Mouse (Mus musculus): ENCODE data around the gene Lrch1. TPM values are rescaled to one million over a fixed set of nuclear protein-coding genes. Genes with fewer than 3 reads are reported as not detected.

The Lrch1 gene
- polyA plus RNA-seq, 1 experiment: 6.5 TPM

GRCm38 (mm10) chr14:74904442-74904841 is 43.2 kb downstream of the Lrch1 start:
- 74% methylated on average over 5 of the region's 5 CpGs for WGBS
- DNase-seq (ENCODE audit: low read depth, low spot score): no peak

- DNase-seq (ENCODE audit: low read depth, low spot score): no peak
- 18% methylated on average over 4 of the region's 4 CpGs for WGBS
Observed at GRCm38 (mm10) chr14:74903047-74903446, 44.6 kb downstream of the Lrch1 start.

GRCm38 (mm10) chr14:74900705-74901369 is 46.8 kb downstream of the Lrch1 start:
- 78% methylated on average over 8 of the region's 8 CpGs for WGBS

GRCm38 (mm10) chr14:74899953-74900704 is 47.5 kb downstream of the Lrch1 start:
- DNase-seq (ENCODE audit: low read depth, low spot score): no peak

More at GRCm38 (mm10) chr14:74900705-74901369, 46.8 kb downstream of the Lrch1 start:
- no peak for DNase-seq (ENCODE audit: low read depth, low spot score)

GRCm38 (mm10) chr14:74898939-74899338 is 48.7 kb downstream of the Lrch1 start:
- WGBS: 84% methylated on average over 5 of the region's 5 CpGs
- no peak for DNase-seq (ENCODE audit: low read depth, low spot score)

More at GRCm38 (mm10) chr14:74899953-74900704, 47.5 kb downstream of the Lrch1 start:
- WGBS: 40% methylated on average over 13 of the region's 13 CpGs

GRCm38 (mm10) chr14:74893693-74894092 is 54.0 kb downstream of the Lrch1 start:
- DNase-seq (ENCODE audit: low read depth, low spot score): no peak
- WGBS: 84% methylated on average over 6 of the region's 6 CpGs

GRCm38 (mm10) chr14:74893085-74893648 is 54.5 kb downstream of the Lrch1 start:
- no peak for DNase-seq (ENCODE audit: low read depth, low spot score)
- 75% methylated on average over 3 of the region's 3 CpGs for WGBS

- 91% methylated on average over 2 of the region's 2 CpGs for WGBS
- DNase-seq (ENCODE audit: low read depth, low spot score): no peak
Observed at GRCm38 (mm10) chr14:74889304-74889703, 58.4 kb downstream of the Lrch1 start.

- 100% methylated on average over 1 of the region's 1 CpGs for WGBS
- no peak for DNase-seq (ENCODE audit: low read depth, low spot score)
Observed at GRCm38 (mm10) chr14:74888103-74888502, 59.6 kb downstream of the Lrch1 start.

- no peak for DNase-seq (ENCODE audit: low read depth, low spot score)
- 41% methylated on average over 5 of the region's 5 CpGs for WGBS
Observed at GRCm38 (mm10) chr14:74886453-74886852, 61.2 kb downstream of the Lrch1 start.

GRCm38 (mm10) chr14:74884920-74885319 is 62.8 kb downstream of the Lrch1 start:
- WGBS: 84% methylated on average over 7 of the region's 7 CpGs
- DNase-seq (ENCODE audit: low read depth, low spot score): no peak

GRCm38 (mm10) chr14:74884024-74884680 is 63.5 kb downstream of the Lrch1 start:
- DNase-seq (ENCODE audit: low read depth, low spot score): no peak
- WGBS: 8% methylated on average over 13 of the region's 13 CpGs

GRCm38 (mm10) chr14:74883204-74883603 is 64.5 kb downstream of the Lrch1 start:
- WGBS: 84% methylated on average over 11 of the region's 11 CpGs
- no peak for DNase-seq (ENCODE audit: low read depth, low spot score)

- WGBS: 80% methylated on average over 3 of the region's 3 CpGs
- DNase-seq (ENCODE audit: low read depth, low spot score): no peak
Observed at GRCm38 (mm10) chr14:74882754-74883153, 64.9 kb downstream of the Lrch1 start.

- WGBS: 75% methylated on average over 10 of the region's 10 CpGs
- DNase-seq (ENCODE audit: low read depth, low spot score): no peak
Observed at GRCm38 (mm10) chr14:74880868-74881267, 66.8 kb downstream of the Lrch1 start.

GRCm38 (mm10) chr14:74879480-74879879 is 68.2 kb downstream of the Lrch1 start:
- DNase-seq (ENCODE audit: low read depth, low spot score): no peak
- 69% methylated on average over 9 of the region's 10 CpGs for WGBS

GRCm38 (mm10) chr14:74877287-74877686 is 70.4 kb downstream of the Lrch1 start:
- WGBS: 65% methylated on average over 5 of the region's 5 CpGs
- no peak for DNase-seq (ENCODE audit: low read depth, low spot score)

- no peak for DNase-seq (ENCODE audit: low read depth, low spot score)
- WGBS: 36% methylated on average over 4 of the region's 4 CpGs
Observed at GRCm38 (mm10) chr14:74871220-74871619, 76.5 kb downstream of the Lrch1 start.

- WGBS: 70% methylated on average over 4 of the region's 4 CpGs
- no peak for DNase-seq (ENCODE audit: low read depth, low spot score)
Observed at GRCm38 (mm10) chr14:74868902-74869230, 78.8 kb downstream of the Lrch1 start.

GRCm38 (mm10) chr14:74868188-74868901 is 79.3 kb downstream of the Lrch1 start:
- WGBS: 91% methylated on average over 2 of the region's 2 CpGs

More at GRCm38 (mm10) chr14:74868188-74868901, 79.3 kb downstream of the Lrch1 start:
- DNase-seq (ENCODE audit: low read depth, low spot score): no peak
